Mouse (Mus musculus): ENCODE measurements at regions not wholly inside any gene's neighbourhood (a gene's known extent, or its start where the extent isn't known, plus 50 kb on each side); places are given as distances from the start of the nearest gene placed in this dataset.
A peak's percentile ranks its signal among the peaks of the same experiment; 100 is the strongest.

- Histone ChIP-seq H3K4me2 (ENCODE audit: low read depth, low read length) (no peak overlapping the region), H3K4me3 (ENCODE audit: low read length) (no peak overlapping the region), H3K9ac (replicated peaks; ENCODE audit: low read length) (no peak overlapping the region), H3K36me3 (ENCODE audit: insufficient read depth, low read length) (no peaks in the 10 kb centered on the region), H3K9me3 (ENCODE audit: low read length) (no peaks in the 10 kb centered on the region), H3K27ac (no peak overlapping the region), H3K27me3 (ENCODE audit: insufficient read depth, low read length) (no peaks in the 10 kb centered on the region), H3K4me1 (ENCODE audit: insufficient read depth, low read length) (no peaks in the 10 kb centered on the region)
- ATAC-seq (no peak), DNase-seq (ENCODE audit: low spot score) (peak; percentile 43)
- WGBS = 0% methylated on average over 1 of the region's 1 CpGs
- no peak for TF ChIP-seq CTCF (IDR thresholded peaks at IDR 0.05; ENCODE audit: low read depth)
Observed at GRCm38 (mm10) chr3:31467882-31468281, 157.7 kb upstream of the Slc7a14 start.

GRCm38 (mm10) chr3:31464260-31464659 lies 154.1 kb upstream of the Slc7a14 start:
- ATAC-seq = no peak

GRCm38 (mm10) chr3:31459456-31459855 lies 149.3 kb upstream of the Slc7a14 start:
- peak; percentile 70 for TF ChIP-seq CTCF (IDR thresholded peaks at IDR 0.05; ENCODE audit: low read depth)
- ATAC-seq (peak; percentile 57; the same call in 1 of the 2 replicates), DNase-seq (ENCODE audit: low spot score) (peak; percentile 56)
- Histone ChIP-seq H3K4me2 (ENCODE audit: low read depth, low read length) (no peak overlapping the region), H3K36me3 (ENCODE audit: insufficient read depth, low read length) (no peaks in the 10 kb centered on the region), H3K9me3 (ENCODE audit: low read length) (no peaks in the 10 kb centered on the region), H3K27me3 (ENCODE audit: insufficient read depth, low read length) (no peaks in the 10 kb centered on the region), H3K9ac (replicated peaks; ENCODE audit: low read length) (no peak overlapping the region), H3K27ac (no peak overlapping the region), H3K4me3 (ENCODE audit: low read length) (no peak overlapping the region), H3K4me1 (ENCODE audit: insufficient read depth, low read length) (no peaks in the 10 kb centered on the region)
- 65% methylated on average over 5 of the region's 5 CpGs for WGBS

More at GRCm38 (mm10) chr3:31464260-31464659, 154.1 kb upstream of the Slc7a14 start:
- Histone ChIP-seq H3K9ac (replicated peaks; ENCODE audit: low read length) (no peak overlapping the region), H3K36me3 (ENCODE audit: insufficient read depth, low read length) (no peaks in the 10 kb centered on the region), H3K27ac (no peak overlapping the region), H3K4me1 (ENCODE audit: insufficient read depth, low read length) (no peaks in the 10 kb centered on the region), H3K4me3 (ENCODE audit: low read length) (no peak overlapping the region), H3K9me3 (ENCODE audit: low read length) (no peaks in the 10 kb centered on the region), H3K27me3 (ENCODE audit: insufficient read depth, low read length) (no peaks in the 10 kb centered on the region), H3K4me2 (ENCODE audit: low read depth, low read length) (no peak overlapping the region)
- 79% methylated on average over 4 of the region's 4 CpGs for WGBS
- DNase-seq (ENCODE audit: low spot score) = no peak
- TF ChIP-seq CTCF (IDR thresholded peaks at IDR 0.05; ENCODE audit: low read depth) = no peak

GRCm38 (mm10) chr3:31457938-31458337 lies 147.8 kb upstream of the Slc7a14 start:
- Histone ChIP-seq H3K9ac (replicated peaks; ENCODE audit: low read length) (no peak overlapping the region), H3K4me1 (ENCODE audit: insufficient read depth, low read length) (no peaks in the 10 kb centered on the region), H3K27me3 (ENCODE audit: insufficient read depth, low read length) (no peaks in the 10 kb centered on the region), H3K27ac (no peak overlapping the region), H3K36me3 (ENCODE audit: insufficient read depth, low read length) (no peaks in the 10 kb centered on the region), H3K4me3 (ENCODE audit: low read length) (no peak overlapping the region), H3K9me3 (ENCODE audit: low read length) (no peaks in the 10 kb centered on the region), H3K4me2 (ENCODE audit: low read depth, low read length) (no peak overlapping the region)
- WGBS = 24% methylated on average over 3 of the region's 4 CpGs
- peak; percentile 50 for DNase-seq (ENCODE audit: low spot score)
- ATAC-seq = peak; percentile 70; the same call in 1 of the 2 replicates
- no peak for TF ChIP-seq CTCF (IDR thresholded peaks at IDR 0.05; ENCODE audit: low read depth)

GRCm38 (mm10) chr3:31455031-31455430 lies 144.9 kb upstream of the Slc7a14 start:
- no peak for DNase-seq (ENCODE audit: low spot score)
- H3K9ac ChIP-seq (replicated peaks; ENCODE audit: low read length) = no peak overlapping the region
- no peak for TF ChIP-seq CTCF (IDR thresholded peaks at IDR 0.05; ENCODE audit: low read depth)
- no peaks in the 10 kb centered on the region for H3K36me3 ChIP-seq (ENCODE audit: insufficient read depth, low read length)
- H3K4me3 ChIP-seq (ENCODE audit: low read length) = no peak overlapping the region
- H3K27me3 ChIP-seq (ENCODE audit: insufficient read depth, low read length) = no peaks in the 10 kb centered on the region
- no peaks in the 10 kb centered on the region for H3K9me3 ChIP-seq (ENCODE audit: low read length)
- H3K27ac ChIP-seq = no peak overlapping the region
- no peak overlapping the region for H3K4me2 ChIP-seq (ENCODE audit: low read depth, low read length)
- 67% methylated on average over 5 of the region's 5 CpGs for WGBS
- no peaks in the 10 kb centered on the region for H3K4me1 ChIP-seq (ENCODE audit: insufficient read depth, low read length)
- ATAC-seq = no peak

- ATAC-seq (no peak), DNase-seq (ENCODE audit: low spot score) (no peak)
- Histone ChIP-seq H3K27ac (no peak overlapping the region), H3K9me3 (ENCODE audit: low read length) (no peaks in the 10 kb centered on the region), H3K9ac (replicated peaks; ENCODE audit: low read length) (no peak overlapping the region), H3K4me2 (ENCODE audit: low read depth, low read length) (no peak overlapping the region), H3K36me3 (ENCODE audit: insufficient read depth, low read length) (no peaks in the 10 kb centered on the region), H3K4me1 (ENCODE audit: insufficient read depth, low read length) (no peaks in the 10 kb centered on the region), H3K27me3 (ENCODE audit: insufficient read depth, low read length) (no peaks in the 10 kb centered on the region), H3K4me3 (ENCODE audit: low read length) (no peak overlapping the region)
- no peak for TF ChIP-seq CTCF (IDR thresholded peaks at IDR 0.05; ENCODE audit: low read depth)
- WGBS = 77% methylated on average over 1 of the region's 1 CpGs
Observed at GRCm38 (mm10) chr3:31444861-31445260, 134.7 kb upstream of the Slc7a14 start.

GRCm38 (mm10) chr3:31444311-31444710 lies 134.1 kb upstream of the Slc7a14 start:
- 87% methylated on average over 7 of the region's 7 CpGs for WGBS

More at GRCm38 (mm10) chr3:31444311-31444710, 134.1 kb upstream of the Slc7a14 start:
- Histone ChIP-seq H3K9me3 (ENCODE audit: low read length) (no peaks in the 10 kb centered on the region), H3K27ac (no peak overlapping the region), H3K36me3 (ENCODE audit: insufficient read depth, low read length) (no peaks in the 10 kb centered on the region), H3K4me2 (ENCODE audit: low read depth, low read length) (no peak overlapping the region), H3K4me3 (ENCODE audit: low read length) (no peak overlapping the region), H3K9ac (replicated peaks; ENCODE audit: low read length) (no peak overlapping the region), H3K4me1 (ENCODE audit: insufficient read depth, low read length) (no peaks in the 10 kb centered on the region), H3K27me3 (ENCODE audit: insufficient read depth, low read length) (no peaks in the 10 kb centered on the region)
- ATAC-seq (no peak), DNase-seq (ENCODE audit: low spot score) (no peak)
- TF ChIP-seq CTCF (IDR thresholded peaks at IDR 0.05; ENCODE audit: low read depth) = no peak
